Mouse (Mus musculus) cerebellum, postnatal 25 days (tissue): ENCODE results near the gene Adamts9.
A peak's percentile ranks its signal among the peaks of the same experiment; 100 is the strongest.

ENCODE experiments used
- DNase-seq, 2 experiments: peaks; one replicate each; pipeline ENCODE4 v3.0.0; 2021; ENCODE audit warnings: mixed read lengths in 2 of 2

Adamts9 gene

DNA sequence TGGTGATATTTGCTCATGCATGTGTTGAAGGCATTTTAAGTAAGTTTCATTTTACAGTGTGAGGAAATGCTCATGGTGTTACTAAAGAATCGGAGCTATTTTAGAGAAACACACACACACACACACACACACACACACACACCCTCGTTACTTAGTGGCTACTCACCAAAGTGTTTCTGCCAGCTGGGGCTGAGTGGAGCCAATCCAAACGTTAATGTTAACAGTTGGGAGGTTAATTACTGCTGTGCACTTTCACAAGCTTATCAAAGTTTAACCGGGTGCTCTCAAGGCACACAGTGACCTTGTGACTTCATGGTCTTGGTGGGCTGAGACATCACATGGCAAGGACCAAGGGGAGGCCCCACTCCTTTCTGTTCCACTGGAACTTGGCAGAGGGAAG lies 21.4 kb downstream of the Adamts9 start:
- no peak for DNase-seq

DNA sequence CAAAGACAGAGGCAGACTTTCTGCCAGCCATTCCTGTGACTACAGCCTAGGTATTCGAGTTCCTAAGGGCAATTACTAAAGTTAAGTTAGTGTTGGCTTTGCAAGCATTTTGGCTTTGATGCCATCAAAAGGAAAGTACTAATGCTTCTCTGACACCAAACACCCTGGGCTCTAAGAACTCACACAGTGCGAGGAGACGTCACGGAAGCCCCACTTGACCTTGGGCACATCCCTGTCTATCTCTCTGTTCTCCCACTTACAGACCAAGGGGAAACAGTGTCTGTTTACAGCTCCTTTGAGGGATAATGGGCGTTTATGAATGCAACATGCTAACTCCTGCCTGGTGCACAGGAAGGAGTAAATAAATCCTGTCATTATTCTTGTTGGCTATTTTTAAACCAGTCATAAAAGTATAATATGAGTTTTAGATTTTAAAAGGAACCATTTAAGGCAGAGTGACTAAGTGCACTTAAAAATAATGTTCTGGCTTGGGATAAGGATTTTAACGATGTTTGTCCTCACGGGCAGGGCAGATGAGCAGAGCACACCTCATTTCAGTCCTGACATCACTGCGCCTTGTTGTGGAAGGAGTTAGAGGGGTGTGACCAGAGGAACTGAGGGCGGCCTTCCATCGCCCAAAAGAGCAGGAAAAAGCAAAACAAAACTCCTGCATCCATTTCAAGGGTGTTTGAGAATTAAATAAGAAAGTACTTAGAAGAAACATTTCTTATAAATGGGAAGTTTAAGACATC lies 22.2 kb downstream of the Adamts9 start:
- DNase-seq = no peak

DNA sequence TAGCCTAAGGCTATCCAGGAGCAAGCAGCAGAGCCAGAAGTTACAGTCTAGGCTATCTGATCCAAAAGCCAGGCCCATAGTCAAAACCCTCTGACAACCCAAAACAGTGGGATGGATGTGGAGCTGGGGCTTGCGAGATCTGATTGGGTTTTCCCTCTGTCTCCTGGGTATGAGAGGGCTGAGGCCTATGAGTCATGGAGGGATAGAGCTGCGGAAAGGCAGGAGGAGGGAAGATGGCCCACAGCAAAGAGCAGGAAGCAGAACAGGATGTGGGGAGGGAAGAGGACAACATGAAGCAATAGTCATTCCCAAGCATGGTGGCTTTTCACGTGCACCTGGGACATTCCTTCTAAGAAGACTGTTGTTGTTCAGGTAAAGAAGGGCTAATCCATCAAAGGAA lies 32.7 kb downstream of the Adamts9 start:
- DNase-seq = no peak

DNA sequence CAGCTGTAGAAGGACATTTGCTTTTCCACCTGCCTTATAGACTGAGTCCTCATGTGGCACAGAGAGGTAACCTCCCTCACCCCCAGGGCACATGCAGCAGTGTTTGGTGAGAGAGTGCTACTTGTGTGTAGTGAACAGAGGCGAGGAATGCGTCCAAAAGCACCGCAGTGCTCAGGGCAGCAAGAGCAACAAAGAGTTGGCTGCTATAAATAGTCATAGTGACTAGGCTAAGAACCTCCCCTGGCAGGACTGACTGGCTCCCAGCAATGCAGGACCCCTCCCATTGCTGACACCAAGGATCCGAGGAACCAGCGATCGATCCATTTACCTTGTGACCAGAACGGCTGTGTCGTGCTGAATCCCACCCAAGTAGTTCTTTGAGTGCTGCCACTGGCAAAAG lies 33.9 kb downstream of the Adamts9 start:
- DNase-seq = no peak

- no peak for DNase-seq
Observed at GRCm38 (mm10) chr6:92905922-92906321, 37.4 kb downstream of the Adamts9 start.

GRCm38 (mm10) chr6:92904491-92904890 lies 38.8 kb downstream of the Adamts9 start:
- DNase-seq = no peak

DNA sequence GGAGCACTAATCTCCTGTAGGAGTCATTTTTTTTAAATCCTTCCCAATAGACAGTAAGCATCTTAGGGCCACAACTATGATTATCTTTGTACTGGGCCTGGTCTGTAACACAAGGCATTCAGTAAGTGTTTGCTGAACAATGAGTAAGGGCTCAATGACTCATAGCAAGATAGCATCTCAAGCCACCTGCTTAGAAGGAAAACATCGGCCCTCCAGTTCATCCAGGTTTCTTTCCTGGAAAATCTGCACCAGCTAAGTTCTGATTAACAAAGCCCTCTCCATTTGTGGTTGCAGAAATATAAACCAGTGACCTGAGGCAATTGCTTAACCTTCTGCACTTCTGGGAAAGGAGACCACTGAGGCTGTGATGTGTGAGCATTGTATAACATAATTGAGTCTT lies 39.3 kb downstream of the Adamts9 start:
- no peak for DNase-seq

DNA sequence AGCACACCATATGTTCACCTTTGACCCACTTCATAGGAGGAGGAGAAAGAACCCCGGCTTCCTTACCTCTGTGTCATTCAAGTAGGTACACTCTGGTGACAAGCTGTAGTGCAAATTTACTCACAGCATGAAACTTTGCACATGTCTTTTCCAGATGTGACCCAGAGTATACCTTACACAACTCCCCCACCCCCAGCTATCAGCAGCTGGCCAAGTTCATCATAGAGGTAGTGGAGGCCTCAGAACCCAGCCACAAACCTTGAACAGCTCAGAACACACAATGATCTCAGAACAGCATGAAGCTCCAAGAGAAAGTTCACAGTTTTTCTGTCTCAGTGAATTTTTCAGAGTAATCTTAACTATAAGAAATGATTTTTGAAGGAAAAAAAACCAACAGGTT lies 51.8 kb downstream of the Adamts9 start:
- no peak for DNase-seq

DNA sequence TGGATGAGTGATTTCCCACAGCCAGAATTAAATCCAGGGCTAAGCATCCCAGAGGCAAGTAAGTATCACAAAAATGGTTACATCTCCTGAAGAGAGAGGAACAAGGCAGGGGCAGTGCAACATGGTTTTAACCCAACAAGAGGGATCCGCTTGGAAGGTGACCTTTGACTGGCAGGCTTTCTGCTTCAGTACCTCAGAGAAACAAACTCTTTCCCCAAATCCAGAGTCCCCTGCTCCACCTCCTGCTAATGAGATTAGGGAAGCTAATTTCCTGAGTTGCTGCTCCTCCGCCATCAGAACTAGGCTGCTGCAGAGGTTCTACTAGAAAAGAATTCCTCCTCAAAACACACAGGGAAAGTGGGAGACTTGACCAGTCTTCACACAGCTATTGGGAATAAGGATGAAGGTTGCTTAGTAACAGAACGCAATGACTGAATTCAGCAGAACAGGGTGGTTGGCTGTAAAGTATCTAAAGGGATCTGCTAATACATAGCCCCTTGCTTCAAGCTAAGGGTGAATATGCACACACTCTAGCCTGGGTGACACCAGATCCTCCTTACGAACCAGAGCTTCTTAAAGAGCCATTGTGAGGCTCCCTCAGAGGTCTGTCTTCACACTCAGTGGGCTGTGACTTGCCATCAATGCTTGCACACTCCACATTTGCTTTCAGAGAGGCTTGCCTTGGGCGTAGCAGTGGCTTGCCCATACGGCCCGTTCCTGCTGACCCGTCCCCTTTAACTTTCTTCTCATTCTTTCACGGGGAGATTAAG lies 60.0 kb downstream of the Adamts9 start:
- no peak for DNase-seq

DNA sequence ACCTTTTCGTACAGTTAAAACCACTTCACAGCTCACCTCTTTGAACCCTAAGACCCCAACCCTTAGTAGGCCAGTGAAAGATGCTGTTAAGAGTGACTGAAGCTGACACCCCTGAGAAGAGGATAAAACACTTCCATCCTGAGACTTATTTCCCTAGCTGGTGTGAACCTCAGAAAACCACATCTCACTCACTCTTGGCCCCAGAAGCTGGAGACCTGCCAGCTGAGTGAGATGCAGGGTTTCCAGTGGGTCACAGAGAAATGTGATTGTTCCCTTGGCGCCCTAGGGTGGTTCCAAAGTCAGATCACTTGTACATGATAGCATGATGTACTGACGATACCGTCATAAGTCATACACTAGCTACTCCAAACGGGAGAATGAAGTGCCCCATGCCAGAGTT lies 60.8 kb downstream of the Adamts9 start:
- no peak for DNase-seq

DNA sequence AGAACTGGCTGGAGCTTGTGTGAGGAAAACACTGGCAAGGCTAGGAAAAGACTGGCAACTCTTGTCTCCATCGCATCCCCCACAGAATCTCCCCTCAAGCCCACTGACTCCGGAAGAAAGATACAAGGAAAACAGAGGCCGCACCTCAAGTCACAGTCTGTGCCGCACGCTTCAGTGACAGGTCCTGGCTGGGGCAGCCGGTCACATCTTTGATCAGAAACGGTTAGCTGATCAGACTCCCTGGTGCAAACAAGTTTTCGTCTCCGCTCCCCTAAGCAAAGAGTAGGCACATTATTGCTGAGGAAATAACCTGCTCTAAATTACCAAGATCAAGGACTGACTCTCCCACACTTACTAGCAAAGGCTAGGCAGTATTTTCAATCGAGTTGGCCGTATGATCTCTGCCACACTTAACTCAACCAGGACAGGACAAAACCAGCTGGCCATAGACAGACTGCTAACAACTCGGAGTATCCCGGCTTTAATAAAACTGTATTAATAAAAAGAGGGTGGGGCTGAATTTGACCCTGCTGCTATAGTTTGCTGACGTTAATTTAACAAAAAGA lies 63.5 kb downstream of the Adamts9 start:
- no peak for DNase-seq

DNA sequence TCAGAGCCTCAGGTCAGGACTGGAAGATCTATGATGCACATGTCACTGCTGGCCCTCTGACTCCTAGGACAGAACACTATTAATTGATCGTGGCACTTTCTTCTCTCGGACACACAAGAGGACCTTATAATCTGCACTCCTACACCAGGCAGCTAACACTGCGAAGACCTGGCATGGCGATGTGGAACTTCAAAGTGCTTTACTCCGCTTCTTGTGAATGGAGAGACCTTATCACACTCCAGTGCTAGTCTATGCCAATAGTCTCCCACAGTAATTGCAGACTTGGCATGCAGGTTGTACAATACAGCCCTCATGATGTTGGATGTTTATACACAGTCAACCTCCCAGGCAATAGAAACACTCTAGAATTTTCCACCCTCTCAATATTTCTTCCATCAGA lies 64.5 kb downstream of the Adamts9 start:
- no peak for DNase-seq

GRCm38 (mm10) chr6:92877236-92877635 lies 66.1 kb downstream of the Adamts9 start:
- DNase-seq = no peak

DNA sequence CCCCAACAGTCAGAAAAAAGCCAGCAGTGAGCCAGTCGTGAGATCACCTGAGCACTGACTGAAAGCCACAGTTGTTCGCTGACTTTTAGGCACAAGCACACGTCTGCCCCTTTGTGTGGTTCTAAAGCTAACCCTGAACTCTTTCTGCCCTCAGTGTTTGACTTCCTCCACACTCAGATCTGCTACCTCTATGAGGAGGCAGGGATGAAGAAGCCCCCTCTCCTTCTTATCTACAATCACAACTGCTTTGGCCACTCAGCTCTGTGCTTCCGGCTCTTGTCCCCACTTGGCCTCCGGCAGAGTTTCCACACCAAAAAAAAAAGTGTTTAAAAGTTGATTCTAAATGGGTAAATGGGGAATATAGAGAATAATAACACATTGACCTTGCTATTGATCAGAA lies 67.2 kb downstream of the Adamts9 start:
- no peak for DNase-seq

DNA sequence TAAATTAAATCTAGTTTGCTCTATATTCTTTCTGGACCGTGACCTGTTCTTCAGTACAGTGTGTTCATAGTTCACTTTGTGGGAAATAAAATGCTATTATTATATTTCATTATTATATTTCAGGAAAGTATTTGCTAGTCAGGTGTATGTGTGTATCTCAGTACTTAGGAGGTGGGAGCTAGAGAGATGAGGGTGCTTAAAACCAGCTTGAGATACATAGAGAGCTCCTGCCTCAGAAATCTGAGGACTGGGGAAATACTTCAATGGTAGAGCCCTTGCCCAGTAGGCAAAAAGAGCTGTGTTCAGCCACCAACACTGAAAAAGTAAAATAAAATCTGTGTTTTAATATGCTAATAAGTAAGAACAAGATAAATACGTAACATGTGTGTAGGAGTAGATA lies 68.0 kb downstream of the Adamts9 start:
- DNase-seq = no peak

GRCm38 (mm10) chr6:92874854-92875253 lies 68.4 kb downstream of the Adamts9 start:
- peak in 1 of 2 experiments; percentile 7 for DNase-seq

DNA sequence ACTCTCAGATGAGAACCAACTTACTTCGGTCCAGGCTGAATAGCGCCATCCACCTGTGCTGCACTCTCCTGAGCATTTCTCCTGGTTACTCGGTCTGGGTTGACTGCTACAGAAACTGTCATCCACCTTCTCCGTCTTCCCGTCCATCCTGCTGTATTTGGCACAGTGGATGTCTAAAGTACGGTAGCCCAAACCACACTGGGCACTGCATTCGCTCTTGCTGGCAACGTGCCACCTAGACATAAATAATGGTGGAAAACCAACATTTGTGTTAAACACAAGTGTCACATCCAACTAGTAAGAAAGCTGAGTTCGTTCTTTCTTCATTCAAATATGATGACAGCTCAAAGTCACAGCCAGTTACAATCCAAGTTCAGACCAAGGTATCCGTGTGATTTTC lies 70.5 kb downstream of the Adamts9 start:
- DNase-seq = no peak

DNA sequence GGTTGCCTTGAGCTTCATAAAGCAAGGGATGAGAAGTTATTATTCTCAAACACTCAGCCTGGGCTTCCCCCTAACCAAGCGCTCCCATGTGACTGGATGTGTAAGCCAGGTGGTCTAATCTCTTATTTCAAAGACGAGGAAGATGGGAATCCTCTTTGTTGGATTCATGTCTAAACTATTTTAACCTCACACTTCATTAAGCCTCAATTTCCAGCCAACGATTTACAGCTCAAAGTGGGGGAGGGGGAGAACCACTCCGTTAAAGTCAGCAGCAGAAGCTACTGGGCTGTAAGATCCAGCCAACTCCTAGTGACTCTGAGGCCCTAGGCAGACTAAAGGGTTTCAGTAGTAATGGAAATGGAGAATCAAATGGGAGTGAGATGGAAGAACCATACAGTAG lies 71.5 kb downstream of the Adamts9 start:
- no peak for DNase-seq

DNA sequence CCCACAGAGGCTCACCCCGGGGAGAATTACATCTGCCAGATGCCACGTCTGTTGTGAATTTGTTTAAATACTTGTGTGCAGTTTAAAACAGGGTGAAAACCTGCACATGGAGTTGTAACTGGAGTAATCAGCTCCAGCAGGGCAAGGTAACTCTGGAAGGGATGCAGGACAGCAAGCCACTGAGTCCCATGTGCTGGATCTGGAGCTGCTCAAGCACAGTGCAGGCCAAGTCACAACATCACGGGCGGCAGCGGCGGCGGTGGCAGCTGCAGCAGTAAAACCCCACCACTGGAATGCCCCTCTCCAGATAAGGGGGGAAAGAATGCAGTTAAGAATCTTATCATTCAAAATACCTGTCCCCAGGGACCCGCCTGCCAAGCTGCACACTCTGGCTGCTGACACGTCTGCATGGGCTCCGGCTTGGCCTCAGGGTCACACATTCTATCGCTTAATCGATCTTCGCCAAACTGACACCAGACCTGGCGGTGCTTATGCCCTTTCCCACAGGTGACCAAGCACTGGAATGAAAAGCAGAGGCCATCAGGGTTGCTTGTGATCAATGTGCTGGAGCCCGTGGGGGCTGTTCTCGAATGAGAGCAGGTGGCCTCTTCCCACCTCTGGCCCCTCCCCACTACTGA lies 73.6 kb downstream of the Adamts9 start:
- DNase-seq = no peak

GRCm38 (mm10) chr6:92869089-92869581 lies 74.2 kb downstream of the Adamts9 start, which contains the start of gene Gm15737:
Gene Gm15737 (plus strand): TSS chr6:92869357.
- DNase-seq = no peak

- DNase-seq = no peak
Observed at GRCm38 (mm10) chr6:92862599-92862998, 80.7 kb downstream of the Adamts9 start.

- DNase-seq = no peak
Observed at GRCm38 (mm10) chr6:92860285-92860912, 82.9 kb downstream of the Adamts9 start.
